Mouse (Mus musculus) liver, postnatal 0 days (tissue): Measurements from ENCODE around the gene Bsnd. TPM values are rescaled to one million over a fixed set of nuclear protein-coding genes. Genes with fewer than 3 reads are reported as not detected.
A peak's percentile ranks its signal among the peaks of the same experiment; 100 is the strongest.

ENCODE experiments used
- ATAC-seq: fragments of 200-750 bp; cut with Nextera tagmentation; 2 replicates; pipeline ENCODE4 v1.8.0; 2017; ENCODE audit warnings: mild to moderate bottlenecking, moderate library complexity
- DNase-seq: peaks from one replicate; pipeline ENCODE4 v3.0.0-alpha.2; 2016
- H3K27ac ChIP-seq: fragments of 300-500 bp; sonication (generic); 2 replicates; pipeline ENCODE4 v1.5.1; 2014; ENCODE audit warnings: antibody characterized with exemption, moderate library complexity, mild to moderate bottlenecking, low read depth
- H3K27me3 ChIP-seq: fragments of 300-500 bp; sonication (generic); 2 replicates; pipeline ENCODE4 v1.6.1; 2014; ENCODE audit warnings: low read length, control low read depth, mixed read lengths; ENCODE audit not compliant: insufficient read depth
- H3K36me3 ChIP-seq: fragments of 300-500 bp; sonication (generic); replicated peaks from 2 replicates; pipeline ENCODE4 v1.6.1; 2014; ENCODE audit warnings: mild to moderate bottlenecking, control low read depth, low read length, moderate library complexity, mixed read lengths; ENCODE audit not compliant: insufficient read depth
- H3K4me1 ChIP-seq: fragments of 300-500 bp; sonication (generic); 2 replicates; pipeline ENCODE4 v1.6.1; 2014; ENCODE audit warnings: antibody characterized with exemption, mild to moderate bottlenecking, control low read depth; ENCODE audit not compliant: insufficient read depth
- H3K4me2 ChIP-seq: fragments of 300-500 bp; sonication (generic); 2 replicates; pipeline ENCODE4 v1.6.1; 2014; ENCODE audit warnings: low read depth, mild to moderate bottlenecking, low read length, moderate library complexity, mixed read lengths
- H3K4me3 ChIP-seq: fragments of 300-500 bp; sonication (generic); 2 replicates; pipeline ENCODE4 v1.5.1; 2014; ENCODE audit warnings: low read depth, low read length
- H3K9ac ChIP-seq: fragments of 300-500 bp; sonication (generic); replicated peaks from 2 replicates; pipeline ENCODE4 v1.6.1; 2014; ENCODE audit warnings: mild to moderate bottlenecking, moderate library complexity
- H3K9me3 ChIP-seq: fragments of 300-500 bp; sonication (generic); 2 replicates; pipeline ENCODE4 v1.6.1; 2016; ENCODE audit warnings: mild to moderate bottlenecking, control low read depth, low read length, mixed read lengths
- CTCF ChIP-seq: sonication (generic); IDR thresholded peaks from 2 replicates; pipeline ENCODE4 v1.5.1; 2016; ENCODE audit warnings: antibody characterized with exemption, low read depth
- EP300 ChIP-seq: IDR thresholded peaks from 2 replicates; pipeline ENCODE4 v1.6.1; 2016; ENCODE audit warnings: antibody characterized with exemption, low read depth, mild to moderate bottlenecking
- WGBS: fragments of 180-500 bp; shearing (Covaris S2); extraction: QIAGEN DNeasy Blood & Tissue Kit; methylation state at CpG from one replicate; pipeline ENCODE4 v1.1.7; 2014; ENCODE audit not compliant: insufficient replicate concordance; 5-methylcytosine and 5-hydroxymethylcytosine counted together
- polyA plus RNA-seq: library from polyadenylated mRNA; unstranded; fragments of >200 nt; fragmentation: Nextera tagmentation; extraction: Ambion mirVana; gene quantifications from 2 replicates; pipeline ENCODE4 v1.2.1, GENCODE M21; 2015

Gene Bsnd
- polyA plus RNA-seq, 1 experiment from 2014 or later, result not detected

DNA sequence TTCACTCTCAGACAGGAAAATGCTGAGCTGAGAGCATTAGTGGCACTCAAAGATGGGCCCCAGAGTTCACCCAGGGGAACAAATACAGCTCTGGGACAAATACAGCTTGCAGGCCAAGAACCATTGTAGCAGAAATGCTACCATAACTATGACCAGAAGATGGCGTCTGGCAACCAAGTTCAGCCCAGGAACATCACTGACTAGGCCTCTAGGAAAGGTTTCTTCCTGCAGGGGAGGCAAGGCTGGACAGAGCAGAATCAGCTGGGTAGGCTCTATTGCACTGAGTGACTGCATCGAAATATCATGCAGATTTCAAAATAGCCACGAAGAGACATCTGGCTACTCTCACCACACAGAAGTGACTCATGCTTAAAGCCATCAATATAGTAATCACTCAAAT is 19.7 kb downstream of the Bsnd start:
- H3K4me3 ChIP-seq, result no peak overlapping the region
- H3K9ac ChIP-seq, result no peak overlapping the region
- H3K36me3 ChIP-seq, result no peaks in the 10 kb centered on the region
- peak; percentile 54 for DNase-seq
- H3K9me3 ChIP-seq, result no peaks in the 10 kb centered on the region
- peak; percentile 62; the same call in 1 of the 2 replicates for ATAC-seq
- no peak overlapping the region for H3K4me2 ChIP-seq
- H3K27me3 ChIP-seq, result no peaks in the 10 kb centered on the region
- TF ChIP-seq EP300, result no peak
- peak; percentile 84 for TF ChIP-seq CTCF
- H3K4me1 ChIP-seq, result no peaks in the 10 kb centered on the region
- H3K27ac ChIP-seq, result no peak overlapping the region
- WGBS, result 9% methylated on average over 3 of the region's 3 CpGs

DNA sequence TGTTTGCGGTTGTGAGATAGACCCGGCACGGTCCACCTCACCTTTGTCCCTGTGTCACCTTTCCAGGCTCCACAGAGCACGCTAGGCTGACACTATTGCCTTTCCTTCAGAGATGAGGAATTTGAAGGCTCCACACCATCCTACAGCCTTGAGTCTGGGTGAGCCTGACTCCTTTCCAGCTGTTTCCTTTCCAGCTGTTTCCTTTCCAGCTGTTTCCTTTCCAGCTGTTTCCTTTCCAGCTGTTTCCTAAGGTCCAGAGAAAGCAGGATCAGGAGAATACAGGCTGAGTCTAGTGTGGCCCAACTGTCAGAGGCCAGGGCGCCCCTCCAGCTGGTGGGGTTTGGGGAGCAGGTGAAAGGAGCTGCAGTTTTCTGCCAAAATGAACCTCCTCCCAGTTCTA is 21.2 kb downstream of the Bsnd start:
- Histone ChIP-seq H3K27me3 (no peaks in the 10 kb centered on the region), H3K4me1 (no peaks in the 10 kb centered on the region), H3K4me2 (no peak overlapping the region), H3K36me3 (no peaks in the 10 kb centered on the region), H3K9me3 (no peaks in the 10 kb centered on the region), H3K9ac (no peak overlapping the region), H3K4me3 (no peak overlapping the region), H3K27ac (no peak overlapping the region)
- 51% methylated on average over 5 of the region's 5 CpGs for WGBS
- DNase-seq (no peak), ATAC-seq (no peak)
- TF ChIP-seq CTCF (no peak), EP300 (no peak)

GRCm38 (mm10) chr4:106467420-106468110 is 24.5 kb downstream of the Bsnd start:
- DNase-seq (no peak), ATAC-seq (no peak)
- WGBS, result 73% methylated on average over 13 of the region's 13 CpGs
- Histone ChIP-seq H3K4me1 (no peaks in the 10 kb centered on the region), H3K27ac (no peak overlapping the region), H3K9ac (no peak overlapping the region), H3K27me3 (peaks cover 10% of the 10 kb centered on the region), H3K4me3 (no peak overlapping the region), H3K36me3 (no peaks in the 10 kb centered on the region), H3K9me3 (no peaks in the 10 kb centered on the region), H3K4me2 (no peak overlapping the region)
- TF ChIP-seq CTCF (no peak), EP300 (no peak)

DNA sequence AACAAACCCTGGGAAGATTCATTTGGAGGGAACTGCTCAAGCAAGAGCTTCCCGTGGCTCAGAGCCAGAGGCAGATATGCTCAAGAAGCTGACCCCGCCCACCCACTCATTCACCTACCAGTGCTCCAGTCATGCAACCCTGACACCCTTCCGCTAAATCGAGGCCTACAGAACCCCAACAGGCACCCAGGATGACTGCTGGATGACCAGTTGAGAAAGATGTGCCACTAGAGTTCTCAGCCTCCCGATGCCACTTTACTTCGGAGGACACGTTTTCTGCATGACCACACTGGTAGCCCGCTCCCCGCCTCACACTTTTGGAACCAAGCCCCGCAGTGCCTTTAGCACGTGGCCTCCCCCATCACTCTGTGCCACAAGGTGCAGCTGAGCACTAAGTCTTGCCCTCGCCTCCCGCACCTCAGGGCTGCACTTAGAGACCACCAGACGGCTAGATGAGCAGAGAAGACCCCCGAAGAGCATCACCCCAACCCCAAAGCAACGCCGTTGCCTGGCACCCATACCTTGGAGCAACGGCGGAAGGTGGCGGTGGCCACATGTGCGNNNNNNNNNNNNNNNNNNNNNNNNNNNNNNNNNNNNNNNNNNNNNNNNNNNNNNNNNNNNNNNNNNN is 28.8 kb downstream of the Bsnd start:
- Histone ChIP-seq H3K27ac (peak overlapping the region; percentile 45), H3K4me2 (peak overlapping the region; percentile 67), H3K4me3 (peak overlapping the region; percentile 46), H3K27me3 (peaks cover 10% of the 10 kb centered on the region), H3K4me1 (no peaks in the 10 kb centered on the region; the same call in 1 of the 2 replicates), H3K9ac (peak overlapping the region; percentile 53), H3K36me3 (0 out of 2 replicates have a peak, but pooled peaks cover 2% of the 10 kb centered on the region), H3K9me3 (no peaks in the 10 kb centered on the region)
- ATAC-seq (peak; percentile 13), DNase-seq (peak; percentile 31)
- 31% methylated on average over 21 of the region's 21 CpGs for WGBS
- TF ChIP-seq CTCF (no peak), EP300 (no peak)

- ATAC-seq (no peak), DNase-seq (no peak)
- Histone ChIP-seq H3K4me3 (peak overlapping the region; percentile 46), H3K9me3 (no peaks in the 10 kb centered on the region), H3K36me3 (0 out of 2 replicates have a peak, but pooled peaks cover 3% of the 10 kb centered on the region), H3K27ac (no peak overlapping the region), H3K9ac (no peak overlapping the region), H3K4me2 (peak overlapping the region; percentile 67), H3K27me3 (peaks cover 10% of the 10 kb centered on the region), H3K4me1 (no peaks in the 10 kb centered on the region; the same call in 1 of the 2 replicates)
- WGBS, result 32% methylated on average over 5 of the region's 5 CpGs
- no peak for TF ChIP-seq CTCF
- no peak for TF ChIP-seq EP300
Measured at GRCm38 (mm10) chr4:106462524-106462923, 29.6 kb downstream of the Bsnd start.

- no peaks in the 10 kb centered on the region for H3K9me3 ChIP-seq
- H3K4me2 ChIP-seq, result peak overlapping the region; percentile 67
- ATAC-seq, result no peak
- no peak overlapping the region for H3K4me3 ChIP-seq
- no peak for DNase-seq
- H3K27me3 ChIP-seq, result peaks cover 10% of the 10 kb centered on the region
- WGBS, result 61% methylated on average over 9 of the region's 9 CpGs
- TF ChIP-seq CTCF (no peak), EP300 (no peak)
- H3K27ac ChIP-seq, result no peak overlapping the region
- no peaks in the 10 kb centered on the region; the same call in 1 of the 2 replicates for H3K4me1 ChIP-seq
- no peak overlapping the region for H3K9ac ChIP-seq
- H3K36me3 ChIP-seq, result 0 out of 2 replicates have a peak, but pooled peaks cover 3% of the 10 kb centered on the region
Measured at GRCm38 (mm10) chr4:106462016-106462415, 30.1 kb downstream of the Bsnd start.
